Mouse (Mus musculus) intestine, embryonic 16.5 days (tissue): ENCODE data around the gene Kcnk10. TPM values are rescaled to one million over a fixed set of nuclear protein-coding genes. Genes with fewer than 3 reads are reported as not detected.

ENCODE experiments used
- ATAC-seq: fragments of 200-750 bp; cut with Nextera tagmentation; 2 replicates; pipeline ENCODE4 v1.8.0; 2017; ENCODE audit warnings: moderate TSS enrichment, moderate library complexity
- H3K27ac ChIP-seq: fragments of 300-500 bp; sonication (generic); 2 replicates; pipeline ENCODE4 v1.5.1; 2014; ENCODE audit warnings: mild to moderate bottlenecking, low read length
- H3K27me3 ChIP-seq: fragments of 300-500 bp; sonication (generic); replicated peaks from 2 replicates; pipeline ENCODE4 v1.6.1; 2014; ENCODE audit warnings: low read length, control low read depth, mixed read lengths; ENCODE audit not compliant: control insufficient read depth, insufficient read depth
- H3K36me3 ChIP-seq: fragments of 300-500 bp; sonication (generic); 2 replicates; pipeline ENCODE4 v1.6.1; 2014; ENCODE audit warnings: low read length, control low read depth; ENCODE audit not compliant: control insufficient read depth, insufficient read depth
- H3K4me1 ChIP-seq: fragments of 300-500 bp; sonication (generic); 2 replicates; pipeline ENCODE4 v1.6.1; 2014; ENCODE audit warnings: low read length, control low read depth, mixed read lengths; ENCODE audit not compliant: control insufficient read depth, insufficient read depth
- H3K4me2 ChIP-seq: fragments of 300-500 bp; sonication (generic); 2 replicates; pipeline ENCODE4 v1.6.1; 2014; ENCODE audit warnings: low read depth, low read length, control low read depth
- H3K4me3 ChIP-seq: fragments of 300-500 bp; sonication (generic); 2 replicates; pipeline ENCODE4 v1.5.1; 2014; ENCODE audit warnings: mild to moderate bottlenecking, low read length
- H3K9ac ChIP-seq: fragments of 300-500 bp; sonication (generic); 2 replicates; pipeline ENCODE4 v1.6.1; 2014; ENCODE audit warnings: low read depth, low read length
- H3K9me3 ChIP-seq: fragments of 300-500 bp; sonication (generic); 2 replicates; pipeline ENCODE4 v1.6.1; 2016; ENCODE audit warnings: low read length, control low read depth; ENCODE audit not compliant: control insufficient read depth
- WGBS: fragments of 180-500 bp; shearing (Covaris S2); extraction: QIAGEN DNeasy Blood & Tissue Kit; methylation state at CpG from one replicate; pipeline ENCODE4 v1.1.7; 2014; 5-methylcytosine and 5-hydroxymethylcytosine counted together
- polyA plus RNA-seq: library from polyadenylated mRNA; unstranded; fragments of >200 nt; fragmentation: Nextera tagmentation; extraction: Ambion mirVana; gene quantifications from 2 replicates; pipeline ENCODE4 v1.2.1, GENCODE M21; 2015

Kcnk10 gene
- polyA plus RNA-seq, 1 experiment from 2014 or later = 1.1 TPM

- Histone ChIP-seq H3K27me3 (peaks cover 58% of the 10 kb centered on the region), H3K4me2 (peak overlapping the region; percentile 98), H3K27ac (no peak overlapping the region), H3K9me3 (no peaks in the 10 kb centered on the region), H3K4me1 (peaks cover 4% of the 10 kb centered on the region), H3K9ac (no peak overlapping the region), H3K4me3 (peak overlapping the region; percentile 62), H3K36me3 (no peaks in the 10 kb centered on the region)
- no peak for ATAC-seq
- WGBS = 17% methylated on average over 25 of the region's 25 CpGs
These were observed 4.5 kb downstream of the Kcnk10 start for GRCm38 (mm10) chr12:98573317-98574270.

GRCm38 (mm10) chr12:98571896-98572680, 6.0 kb downstream of the Kcnk10 start:
- no peak overlapping the region for H3K27ac ChIP-seq
- WGBS = 38% methylated on average over 8 of the region's 8 CpGs
- no peak overlapping the region for H3K4me3 ChIP-seq
- no peak for ATAC-seq
- H3K9ac ChIP-seq = no peak overlapping the region
- H3K4me2 ChIP-seq = no peak overlapping the region
- peaks cover 4% of the 10 kb centered on the region for H3K4me1 ChIP-seq
- H3K27me3 ChIP-seq = peaks cover 46% of the 10 kb centered on the region
- H3K9me3 ChIP-seq = no peaks in the 10 kb centered on the region
- H3K36me3 ChIP-seq = no peaks in the 10 kb centered on the region

DNA sequence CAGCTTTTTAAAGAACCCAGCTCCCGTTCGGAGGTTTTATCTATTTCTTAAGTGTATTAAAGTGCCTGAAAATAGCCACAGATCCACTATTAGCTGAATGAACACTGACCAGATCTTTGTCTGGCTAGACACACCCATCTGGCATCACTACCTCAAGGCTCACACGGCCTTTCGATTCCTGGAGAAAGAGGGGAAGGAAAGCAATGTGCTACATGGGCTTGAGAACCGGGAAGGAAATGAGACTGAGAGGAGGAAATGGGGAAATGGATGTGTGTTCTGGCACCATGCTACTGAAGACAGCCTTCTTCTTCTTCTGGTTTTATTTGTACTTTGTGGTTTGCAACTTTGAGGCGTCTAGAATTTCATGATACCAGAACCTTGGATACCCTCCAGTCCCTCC, 8.7 kb downstream of the Kcnk10 start:
- no peak for ATAC-seq
- Histone ChIP-seq H3K36me3 (no peaks in the 10 kb centered on the region), H3K27me3 (peaks cover 19% of the 10 kb centered on the region), H3K4me1 (no peaks in the 10 kb centered on the region), H3K9ac (no peak overlapping the region), H3K27ac (no peak overlapping the region), H3K4me3 (no peak overlapping the region), H3K9me3 (no peaks in the 10 kb centered on the region), H3K4me2 (no peak overlapping the region)
- 72% methylated on average over 6 of the region's 6 CpGs for WGBS

DNA sequence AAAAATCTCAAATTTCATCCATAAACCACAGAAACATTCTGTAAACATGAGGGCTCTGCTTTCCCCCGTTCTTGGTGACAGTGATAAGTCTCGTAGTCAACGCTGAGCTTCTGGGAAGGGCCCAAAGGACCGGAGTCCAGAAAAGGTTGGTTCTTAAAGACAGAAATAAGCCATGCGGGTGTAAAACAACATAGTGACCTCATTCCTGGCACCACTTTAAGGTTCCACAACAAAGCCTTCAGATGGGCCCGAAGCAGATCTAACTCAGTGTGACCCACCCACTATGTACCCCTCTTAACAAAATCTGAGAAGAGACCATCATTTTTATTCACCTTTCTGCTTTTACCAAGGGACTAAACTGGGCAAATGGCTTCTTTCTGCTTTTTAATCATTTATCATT, 10.2 kb downstream of the Kcnk10 start:
- Histone ChIP-seq H3K4me2 (no peak overlapping the region), H3K36me3 (no peaks in the 10 kb centered on the region), H3K4me1 (no peaks in the 10 kb centered on the region), H3K4me3 (no peak overlapping the region), H3K9me3 (no peaks in the 10 kb centered on the region), H3K9ac (no peak overlapping the region), H3K27me3 (peaks cover 6% of the 10 kb centered on the region; the same call in 1 of the 2 replicates), H3K27ac (no peak overlapping the region)
- WGBS = 64% methylated on average over 6 of the region's 6 CpGs
- no peak for ATAC-seq

DNA sequence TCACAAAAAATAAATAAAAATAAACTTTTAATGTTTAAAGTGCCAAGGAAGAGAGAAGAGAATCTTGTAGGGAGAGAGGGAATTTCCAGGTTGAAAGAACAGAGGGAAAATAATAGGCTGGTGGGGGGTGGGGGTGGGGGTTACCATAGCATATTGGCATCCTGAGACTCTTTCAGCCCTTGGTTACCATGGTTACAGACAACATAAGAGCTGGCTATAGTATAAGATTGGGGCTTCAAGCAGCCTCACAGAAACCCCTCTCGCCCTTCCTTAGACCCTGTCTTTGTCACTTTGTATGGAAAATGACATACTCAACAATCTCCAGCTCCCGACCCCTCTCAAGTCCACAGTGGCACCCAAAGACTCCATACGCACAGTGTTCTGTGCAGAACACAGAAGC, 13.7 kb downstream of the Kcnk10 start:
- 74% methylated on average over 3 of the region's 3 CpGs for WGBS

GRCm38 (mm10) chr12:98563261-98563660, 14.8 kb downstream of the Kcnk10 start:
- WGBS = 82% methylated on average over 4 of the region's 4 CpGs
- no peak overlapping the region for H3K4me3 ChIP-seq

More for the DNA sequence above, 13.7 kb downstream of the Kcnk10 start:
- H3K4me3 ChIP-seq = no peak overlapping the region
- H3K36me3 ChIP-seq = no peaks in the 10 kb centered on the region
- no peaks in the 10 kb centered on the region for H3K27me3 ChIP-seq
- H3K27ac ChIP-seq = no peak overlapping the region
- H3K4me2 ChIP-seq = no peak overlapping the region
- no peak overlapping the region for H3K9ac ChIP-seq
- no peaks in the 10 kb centered on the region for H3K9me3 ChIP-seq
- ATAC-seq = no peak
- no peaks in the 10 kb centered on the region for H3K4me1 ChIP-seq

GRCm38 (mm10) chr12:98562341-98562977, 15.7 kb downstream of the Kcnk10 start:
- Histone ChIP-seq H3K4me3 (no peak overlapping the region), H3K9ac (no peak overlapping the region), H3K9me3 (no peaks in the 10 kb centered on the region), H3K36me3 (no peaks in the 10 kb centered on the region), H3K27ac (no peak overlapping the region), H3K27me3 (no peaks in the 10 kb centered on the region), H3K4me2 (no peak overlapping the region), H3K4me1 (no peaks in the 10 kb centered on the region)
- no peak for ATAC-seq
- 82% methylated on average over 13 of the region's 13 CpGs for WGBS

More at GRCm38 (mm10) chr12:98563261-98563660, 14.8 kb downstream of the Kcnk10 start:
- Histone ChIP-seq H3K9me3 (no peaks in the 10 kb centered on the region), H3K9ac (no peak overlapping the region), H3K4me1 (no peaks in the 10 kb centered on the region), H3K4me2 (no peak overlapping the region), H3K36me3 (no peaks in the 10 kb centered on the region), H3K27me3 (no peaks in the 10 kb centered on the region), H3K27ac (no peak overlapping the region)
- ATAC-seq = no peak

DNA sequence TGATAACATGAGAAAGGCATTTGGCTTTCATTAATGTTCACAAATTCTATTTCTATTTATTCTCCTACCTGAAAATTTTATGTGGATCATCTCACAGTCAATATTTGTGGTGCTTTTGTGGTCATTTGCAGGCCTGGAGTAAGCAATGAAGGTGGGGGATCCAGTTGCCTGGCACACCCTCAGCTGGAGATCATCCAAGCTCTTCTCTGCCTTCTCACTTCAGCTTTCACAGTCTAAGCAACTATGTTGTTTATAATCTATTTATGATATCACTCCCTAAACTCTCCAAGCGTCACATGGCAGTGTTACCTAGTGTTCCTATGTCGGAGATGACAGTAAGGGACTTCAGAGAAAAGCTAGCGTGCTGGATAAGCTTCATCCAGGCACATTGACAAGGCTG, 18.1 kb downstream of the Kcnk10 start:
- Histone ChIP-seq H3K9me3 (no peaks in the 10 kb centered on the region), H3K27me3 (no peaks in the 10 kb centered on the region), H3K36me3 (no peaks in the 10 kb centered on the region), H3K4me3 (no peak overlapping the region), H3K4me1 (no peaks in the 10 kb centered on the region), H3K9ac (no peak overlapping the region), H3K4me2 (no peak overlapping the region), H3K27ac (no peak overlapping the region)
- ATAC-seq = no peak
- WGBS = 75% methylated on average over 3 of the region's 3 CpGs
